Mouse (Mus musculus) kidney, adult 2 months (tissue): ENCODE data around the gene Tiprl.

ENCODE experiments used
- CTCF ChIP-seq: fragments of 200-500 bp; conservative IDR thresholded peaks from 2 replicates; pipeline ENCODE4 v1.5.1; 2011; ENCODE audit warnings: low read depth, mild to moderate bottlenecking, control low read depth, low read length, moderate library complexity, mixed read lengths; ENCODE audit not compliant: insufficient read depth, insufficient read length
- POLR2A ChIP-seq: fragments of 200-500 bp; IDR thresholded peaks from one replicate; pipeline ENCODE4 v1.6.1; 2011; ENCODE audit warnings: low read depth, low read length, control low read depth

DNA sequence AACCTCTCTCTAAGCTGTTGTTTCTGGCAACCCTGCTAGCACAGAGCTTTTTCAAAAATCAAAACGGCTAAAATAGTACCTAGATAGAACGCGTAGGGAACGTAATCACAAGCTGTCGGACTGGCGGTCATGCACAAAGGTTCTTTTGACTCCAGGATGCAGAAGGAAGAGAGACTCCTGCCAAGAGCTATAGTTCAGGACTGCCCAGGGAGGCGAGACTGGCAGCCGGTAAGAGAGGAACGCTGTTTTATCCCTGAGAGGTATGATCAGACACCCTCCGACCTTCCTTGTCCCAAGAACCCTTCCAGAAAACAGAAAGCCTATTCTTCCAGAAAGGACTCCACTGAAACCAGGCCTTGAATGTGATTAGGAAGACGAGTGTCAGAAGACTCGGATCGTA is 45.2 kb downstream of the Tiprl start:
- TF ChIP-seq CTCF (no peak), POLR2A (no peak)
